Mouse (Mus musculus) intestine, embryonic 15.5 days (tissue): Measurements from ENCODE around the gene Olfr1012. TPM values are rescaled to one million over a fixed set of nuclear protein-coding genes. Genes with fewer than 3 reads are reported as not detected.
"Not testable (repeated sequence)": the region's sequence is repeated elsewhere in the genome, so short reads cannot be mapped to it uniquely, and the experiment has no call there.

Source experiments
- ATAC-seq: fragments of 200-750 bp; cut with Nextera tagmentation; 2 replicates; pipeline ENCODE4 v1.8.0; 2017; ENCODE audit warnings: moderate TSS enrichment, moderate library complexity
- H3K27ac ChIP-seq: fragments of 300-500 bp; sonication (generic); 2 replicates; pipeline ENCODE4 v1.5.1; 2015; ENCODE audit warnings: mild to moderate bottlenecking, inconsistent platforms
- H3K27me3 ChIP-seq: fragments of 300-500 bp; sonication (generic); replicated peaks from 2 replicates; pipeline ENCODE4 v1.6.1; 2015; ENCODE audit warnings: inconsistent platforms
- H3K36me3 ChIP-seq: fragments of 300-500 bp; sonication (generic); 2 replicates; pipeline ENCODE4 v1.6.1; 2015; ENCODE audit warnings: inconsistent platforms
- H3K4me1 ChIP-seq: fragments of 300-500 bp; sonication (generic); replicated peaks from 2 replicates; pipeline ENCODE4 v1.6.1; 2015; ENCODE audit warnings: inconsistent platforms
- H3K4me2 ChIP-seq: fragments of 300-500 bp; sonication (generic); replicated peaks from 2 replicates; pipeline ENCODE4 v1.6.1; 2015; ENCODE audit warnings: mild to moderate bottlenecking, inconsistent platforms
- H3K4me3 ChIP-seq: fragments of 300-500 bp; sonication (generic); replicated peaks from 2 replicates; pipeline ENCODE4 v1.5.1; 2015; ENCODE audit warnings: inconsistent platforms
- H3K9ac ChIP-seq: fragments of 300-500 bp; sonication (generic); 2 replicates; pipeline ENCODE4 v1.6.1; 2015; ENCODE audit warnings: inconsistent platforms
- H3K9me3 ChIP-seq: fragments of 300-500 bp; sonication (generic); 2 replicates; pipeline ENCODE4 v1.6.1; 2016; ENCODE audit warnings: inconsistent platforms
- WGBS: fragments of 180-500 bp; shearing (Covaris S2); methylation state at CpG from one replicate; pipeline ENCODE4 v1.1.7; 2015; 5-methylcytosine and 5-hydroxymethylcytosine counted together
- polyA plus RNA-seq: library from polyadenylated mRNA; unstranded; fragments of >200 nt; fragmentation: Nextera tagmentation; extraction: Ambion mirVana; gene quantifications from 2 replicates; pipeline ENCODE4 v1.2.1, GENCODE M21; 2015

Gene Olfr1012
- polyA plus RNA-seq: not detected in 2 replicates

- H3K27ac ChIP-seq: no peak within 1 kb of the TSS
- H3K27me3 ChIP-seq: no peaks in the 10 kb centered on the region
- H3K36me3 ChIP-seq: no peaks in the 10 kb centered on the region
- H3K4me2 ChIP-seq: no peak within 1 kb of the TSS
- no peak within 1 kb of the TSS for H3K9ac ChIP-seq
- 63% methylated on average over 1 of the region's 1 CpGs for WGBS
- H3K9me3 ChIP-seq: no peaks in the 10 kb centered on the region
- no peaks in the 10 kb centered on the region for H3K4me1 ChIP-seq
- ATAC-seq: no peak
- no peak within 1 kb of the TSS for H3K4me3 ChIP-seq
These were observed at the start of gene Olfr1012 for GRCm38 (mm10) chr2:85762666-85763065. Gene Olfr1012, minus strand, starts transcription at chr2:85762766.

GRCm38 (mm10) chr2:85804501-85804900 lies 41.9 kb upstream of the Olfr1012 start:
- no peak overlapping the region for H3K4me3 ChIP-seq

GRCm38 (mm10) chr2:85802444-85802843 lies 39.9 kb upstream of the Olfr1012 start, which contains the start of gene Olfr1016:
Gene Olfr1016, minus strand, starts transcription at chr2:85802544.
- H3K27ac ChIP-seq: no peak within 1 kb of the TSS
- H3K4me2 ChIP-seq: no peak within 1 kb of the TSS
- H3K9ac ChIP-seq: no peak within 1 kb of the TSS
- ATAC-seq: no peak
- H3K4me3 ChIP-seq: no peak within 1 kb of the TSS
- H3K9me3 ChIP-seq: no peaks in the 10 kb centered on the region
- H3K27me3 ChIP-seq: no peaks in the 10 kb centered on the region
- H3K4me1 ChIP-seq: no peaks in the 10 kb centered on the region
- no peaks in the 10 kb centered on the region for H3K36me3 ChIP-seq
- WGBS: 91% methylated on average over 2 of the region's 2 CpGs

More at GRCm38 (mm10) chr2:85804501-85804900, 41.9 kb upstream of the Olfr1012 start:
- no peaks in the 10 kb centered on the region for H3K27me3 ChIP-seq
- no peaks in the 10 kb centered on the region for H3K36me3 ChIP-seq
- WGBS: 90% methylated on average over 4 of the region's 4 CpGs
- no peak overlapping the region for H3K4me2 ChIP-seq
- no peak for ATAC-seq
- H3K9ac ChIP-seq: no peak overlapping the region
- no peaks in the 10 kb centered on the region for H3K9me3 ChIP-seq
- no peaks in the 10 kb centered on the region for H3K4me1 ChIP-seq
- no peak overlapping the region for H3K27ac ChIP-seq

- H3K4me3 ChIP-seq: no peak overlapping the region
- no peaks in the 10 kb centered on the region for H3K9me3 ChIP-seq
- H3K27ac ChIP-seq: no peak overlapping the region
- no peaks in the 10 kb centered on the region for H3K36me3 ChIP-seq
- no peak for ATAC-seq
- no peaks in the 10 kb centered on the region for H3K27me3 ChIP-seq
- no peaks in the 10 kb centered on the region for H3K4me1 ChIP-seq
- H3K4me2 ChIP-seq: no peak overlapping the region
- H3K9ac ChIP-seq: no peak overlapping the region
- WGBS: 64% methylated on average over 2 of the region's 2 CpGs
These were observed 29.8 kb upstream of the Olfr1012 start for GRCm38 (mm10) chr2:85792331-85792730.

GRCm38 (mm10) chr2:85781717-85782116 lies 19.2 kb upstream of the Olfr1012 start, which contains the start of gene Olfr1015:
Gene Olfr1015, plus strand, starts transcription at chr2:85782017.
- ATAC-seq: no peak

GRCm38 (mm10) chr2:85772413-85772812 lies 9.8 kb upstream of the Olfr1012 start, which contains the start of gene Olfr1014:
Gene Olfr1014, plus strand, starts transcription at chr2:85772713.
- Histone ChIP-seq H3K4me1 (no peaks in the 10 kb centered on the region), H3K4me3 (no peak within 1 kb of the TSS), H3K9me3 (no peaks in the 10 kb centered on the region), H3K27ac (no peak within 1 kb of the TSS), H3K9ac (no peak within 1 kb of the TSS), H3K27me3 (no peaks in the 10 kb centered on the region), H3K4me2 (no peak within 1 kb of the TSS), H3K36me3 (no peaks in the 10 kb centered on the region)
- no peak for ATAC-seq

More at GRCm38 (mm10) chr2:85781717-85782116, 19.2 kb upstream of the Olfr1012 start, which contains the start of gene Olfr1015:
- Histone ChIP-seq H3K27ac (no peak within 1 kb of the TSS), H3K4me3 (no peak within 1 kb of the TSS), H3K9me3 (no peaks in the 10 kb centered on the region), H3K4me2 (no peak within 1 kb of the TSS), H3K36me3 (no peaks in the 10 kb centered on the region), H3K27me3 (no peaks in the 10 kb centered on the region), H3K4me1 (no peaks in the 10 kb centered on the region), H3K9ac (no peak within 1 kb of the TSS)

GRCm38 (mm10) chr2:85766798-85767197 lies 4.2 kb upstream of the Olfr1012 start, which contains the start of gene Olfr1013:
Gene Olfr1013, plus strand, starts transcription at chr2:85767098.
- no peak for ATAC-seq
- H3K4me2 ChIP-seq: no peak within 1 kb of the TSS
- no peak within 1 kb of the TSS for H3K4me3 ChIP-seq
- no peaks in the 10 kb centered on the region for H3K4me1 ChIP-seq
- no peaks in the 10 kb centered on the region for H3K27me3 ChIP-seq
- no peaks in the 10 kb centered on the region for H3K9me3 ChIP-seq
- H3K27ac ChIP-seq: no peak within 1 kb of the TSS
- H3K36me3 ChIP-seq: no peaks in the 10 kb centered on the region
- no peak within 1 kb of the TSS for H3K9ac ChIP-seq

GRCm38 (mm10) chr2:85753822-85754221 lies 8.7 kb downstream of the Olfr1012 start:
- H3K4me3 ChIP-seq: no peak overlapping the region
- no peaks in the 10 kb centered on the region for H3K4me1 ChIP-seq
- H3K9me3 ChIP-seq: no peaks in the 10 kb centered on the region
- H3K36me3 ChIP-seq: no peaks in the 10 kb centered on the region
- H3K27me3 ChIP-seq: no peaks in the 10 kb centered on the region
- H3K27ac ChIP-seq: no peak overlapping the region
- no peak overlapping the region for H3K9ac ChIP-seq
- 84% methylated on average over 4 of the region's 4 CpGs for WGBS
- no peak overlapping the region for H3K4me2 ChIP-seq
- no peak for ATAC-seq

GRCm38 (mm10) chr2:85725793-85726192 lies 36.8 kb downstream of the Olfr1012 start:
- H3K4me1 ChIP-seq: no peaks in the 10 kb centered on the region
- no peaks in the 10 kb centered on the region for H3K27me3 ChIP-seq
- no peak overlapping the region for H3K4me2 ChIP-seq
- no peak for ATAC-seq
- H3K4me3 ChIP-seq: no peak overlapping the region
- WGBS: 18% methylated on average over 3 of the region's 3 CpGs
- H3K9me3 ChIP-seq: no peaks in the 10 kb centered on the region
- no peak overlapping the region for H3K9ac ChIP-seq
- no peaks in the 10 kb centered on the region for H3K36me3 ChIP-seq
- H3K27ac ChIP-seq: no peak overlapping the region

GRCm38 (mm10) chr2:85715119-85715518 lies 47.4 kb downstream of the Olfr1012 start, which contains the start of gene Olfr1009:
Gene Olfr1009, plus strand, starts transcription at chr2:85715419.
- no peaks in the 10 kb centered on the region for H3K27me3 ChIP-seq
- no peak within 1 kb of the TSS for H3K9ac ChIP-seq
- no peak within 1 kb of the TSS for H3K27ac ChIP-seq
- H3K4me1 ChIP-seq: no peaks in the 10 kb centered on the region
- no peak within 1 kb of the TSS for H3K4me3 ChIP-seq
- no peaks in the 10 kb centered on the region for H3K36me3 ChIP-seq
- H3K9me3 ChIP-seq: no peaks in the 10 kb centered on the region
- WGBS: 97% methylated on average over 1 of the region's 1 CpGs
- no peak for ATAC-seq
- H3K4me2 ChIP-seq: no peak within 1 kb of the TSS

GRCm38 (mm10) chr2:85711159-85711558 lies 51.4 kb downstream of the Olfr1012 start:
- no peak overlapping the region for H3K9ac ChIP-seq
- peak; percentile 49; the same call in 1 of the 2 replicates for ATAC-seq
- WGBS: 17% methylated on average over 1 of the region's 1 CpGs

GRCm38 (mm10) chr2:85710680-85711079 lies 51.9 kb downstream of the Olfr1012 start:
- H3K27me3 ChIP-seq, H3K27ac ChIP-seq, H3K9ac ChIP-seq, H3K9me3 ChIP-seq, H3K4me2 ChIP-seq, H3K36me3 ChIP-seq, H3K4me3 ChIP-seq, H3K4me1 ChIP-seq: not testable (repeated sequence)
- 15% methylated on average over 2 of the region's 2 CpGs for WGBS
- ATAC-seq: peak; percentile 59

More at GRCm38 (mm10) chr2:85711159-85711558, 51.4 kb downstream of the Olfr1012 start:
- H3K4me1 ChIP-seq: no peaks in the 10 kb centered on the region
- no peak overlapping the region for H3K4me2 ChIP-seq
- no peaks in the 10 kb centered on the region for H3K27me3 ChIP-seq
- H3K4me3 ChIP-seq: no peak overlapping the region
- no peaks in the 10 kb centered on the region for H3K36me3 ChIP-seq
- H3K9me3 ChIP-seq: no peaks in the 10 kb centered on the region
- H3K27ac ChIP-seq: no peak overlapping the region
